Mouse (Mus musculus) brain, embryonic 14.5 days (tissue): ENCODE measurements around the gene Magea5.
"Not testable (repeated sequence)": the region's sequence is repeated elsewhere in the genome, so short reads cannot be mapped to it uniquely, and the experiment has no call there.

Experiments
- CTCF ChIP-seq: fragments of 200-500 bp; IDR thresholded peaks from 2 replicates; pipeline ENCODE4 v1.5.1; 2012; ENCODE audit warnings: inconsistent platforms, mild to moderate bottlenecking, moderate library complexity, borderline replicate concordance; ENCODE audit not compliant: insufficient read depth, insufficient read length; ENCODE audit errors: extremely low read depth
- POLR2A ChIP-seq: fragments of 200-500 bp; IDR thresholded peaks from 2 replicates; pipeline ENCODE4 v1.6.1; 2012; ENCODE audit warnings: mild to moderate bottlenecking, inconsistent platforms, borderline replicate concordance; ENCODE audit not compliant: poor library complexity, insufficient read depth, insufficient read length, severe bottlenecking; ENCODE audit errors: extremely low read depth

- not testable (repeated sequence) for TF ChIP-seq POLR2A, CTCF
These were observed 30.6 kb upstream of the Magea5 start, which contains the start of gene Magea2 for GRCm38 (mm10) chrX:155093566-155093965.
